Mouse (Mus musculus) gastrocnemius, postnatal 14 days (tissue): Measurements from ENCODE around the gene Olfr743. TPM values are rescaled to one million over a fixed set of nuclear protein-coding genes. Genes with fewer than 3 reads are reported as not detected.
"Not testable (repeated sequence)": the region's sequence is repeated elsewhere in the genome, so short reads cannot be mapped to it uniquely, and the experiment has no call there.

ENCODE experiments used
- DNase-seq: peaks from one replicate; pipeline ENCODE4 v3.0.0; 2021; ENCODE audit warnings: mixed read lengths
- intact Hi-C: fragments of 180-260 bp; cut with DNase I; formaldehyde crosslinking; loops from one replicate; pipeline ENCODE4 v1.15.1; 2025; ENCODE audit warnings: low total_unique reads
- long read RNA-seq, 2 experiments: library from polyadenylated mRNA; stranded (forward); transcript quantifications; one replicate each; pipeline ENCODE4 v2.0.0; 2021
- total RNA-seq, 2 experiments: library from RNA; stranded (reverse); gene quantifications; 2 replicates each; pipeline ENCODE4 v1.2.3; 2021

The Olfr743 gene
- total RNA-seq, result not detected
- long read RNA-seq, experiment 1, result 0 reads
- long read RNA-seq, experiment 2, result 0 reads

DNA sequence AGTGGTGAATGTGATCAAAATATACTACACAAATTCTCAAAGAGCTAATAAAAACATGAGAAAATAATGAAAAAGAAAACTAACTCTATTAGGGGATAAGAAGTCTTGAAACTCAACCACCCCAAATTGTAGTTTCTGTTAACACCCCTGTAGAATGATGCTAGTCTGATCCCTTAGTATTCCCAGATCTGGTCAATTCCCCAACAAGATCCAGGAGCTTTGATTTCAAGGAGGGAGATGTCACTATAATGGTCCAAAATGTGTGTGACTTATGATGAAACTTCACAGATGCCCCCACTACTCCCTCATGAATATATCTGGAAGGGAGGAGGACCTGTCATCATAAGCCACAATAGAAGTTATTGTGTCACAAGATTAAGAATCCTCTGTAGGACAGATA lies at the start of gene Olfr743:
Olfr743 (plus strand) TSS at position 301 of the 400 bp plus-strand sequence.
- no peak for DNase-seq
- intact Hi-C loops, result no loop called here

- intact Hi-C loops, result no loop called here
- DNase-seq, result no peak
Measured at GRCm38 (mm10) chr14:50472438-50472837, 49.2 kb upstream of the Olfr743 start, which contains the start of gene Olfr741. TSS of gene Olfr741 (plus strand) at chr14:50472738.

GRCm38 (mm10) chr14:50478406-50478805 lies 43.2 kb upstream of the Olfr743 start:
- intact Hi-C loops, result no loop called here
- no peak for DNase-seq

DNA sequence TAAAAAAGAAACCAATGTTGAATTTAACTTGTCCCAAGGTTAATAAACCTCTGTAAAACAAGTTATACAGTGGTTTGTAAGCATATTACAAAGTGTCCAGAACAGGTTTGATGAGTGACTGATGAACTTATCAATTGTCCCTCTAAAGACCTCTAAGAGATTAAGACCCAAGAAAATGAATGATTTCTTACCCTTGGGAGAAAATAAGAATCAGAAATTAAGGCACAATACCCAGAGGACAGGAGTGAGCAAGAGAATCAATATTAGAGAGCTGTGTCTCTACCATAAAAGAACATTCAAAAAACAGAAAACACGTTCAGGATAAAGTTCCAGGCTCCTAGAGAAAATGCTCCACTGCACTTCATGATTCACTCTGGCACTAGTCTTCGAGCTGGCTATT lies 18.3 kb upstream of the Olfr743 start, which contains the start of gene Olfr742:
Olfr742 (plus strand) TSS at position 301 of the 400 bp plus-strand sequence.
- intact Hi-C loops, result no loop called here
- no peak for DNase-seq

GRCm38 (mm10) chr14:50552734-50553133 lies 31.1 kb downstream of the Olfr743 start:
- DNase-seq, result no peak
- intact Hi-C loops, result no loop called here

GRCm38 (mm10) chr14:50573056-50573455 lies 51.4 kb downstream of the Olfr743 start:
- DNase-seq, intact Hi-C loops: not testable (repeated sequence)

Other genes starting within 250 kb of the Olfr743 start
- not detected for gene Olfr732, start 237.6 kb upstream of the Olfr743 start, total RNA-seq
- not detected for gene Olfr733, start 220.3 kb upstream of the Olfr743 start, total RNA-seq
- not detected for gene Olfr734, start 195.1 kb upstream of the Olfr743 start, total RNA-seq
- not detected for gene Olfr735, start 173.0 kb upstream of the Olfr743 start, total RNA-seq
- gene Tlr11, start 163.9 kb upstream of the Olfr743 start, total RNA-seq, result not detected
- gene Olfr736, start 140.7 kb upstream of the Olfr743 start, total RNA-seq, result not detected
- gene Olfr738, start 114.3 kb upstream of the Olfr743 start, total RNA-seq, result not detected
- gene Olfr739, start 103.2 kb upstream of the Olfr743 start, total RNA-seq, result not detected
- gene Olfr740, start 76.3 kb upstream of the Olfr743 start, total RNA-seq, result not detected
- not detected for gene Olfr741, start 49.1 kb upstream of the Olfr743 start, total RNA-seq
- gene Olfr742, start 18.2 kb upstream of the Olfr743 start, total RNA-seq, result not detected
- gene Olfr744, start 93.0 kb downstream of the Olfr743 start, total RNA-seq, result not detected
- gene Olfr745, start 117.5 kb downstream of the Olfr743 start, total RNA-seq, result not detected
- not detected for gene Olfr746, start 125.2 kb downstream of the Olfr743 start, total RNA-seq
- not detected for gene Olfr747, start 171.4 kb downstream of the Olfr743 start, total RNA-seq
- gene Olfr748, start 185.5 kb downstream of the Olfr743 start, total RNA-seq, result not detected
- not detected for gene Olfr749, start 223.3 kb downstream of the Olfr743 start, total RNA-seq